Mouse (Mus musculus) brain, embryonic 14.5 days (tissue): ENCODE measurements around the gene Gale.

Source experiments
- CTCF ChIP-seq: fragments of 200-500 bp; IDR thresholded peaks from 2 replicates; pipeline ENCODE4 v1.5.1; 2012; ENCODE audit warnings: inconsistent platforms, mild to moderate bottlenecking, moderate library complexity, borderline replicate concordance; ENCODE audit not compliant: insufficient read depth, insufficient read length; ENCODE audit errors: extremely low read depth
- POLR2A ChIP-seq: fragments of 200-500 bp; IDR thresholded peaks from 2 replicates; pipeline ENCODE4 v1.6.1; 2012; ENCODE audit warnings: mild to moderate bottlenecking, inconsistent platforms, borderline replicate concordance; ENCODE audit not compliant: poor library complexity, insufficient read depth, insufficient read length, severe bottlenecking; ENCODE audit errors: extremely low read depth

DNA sequence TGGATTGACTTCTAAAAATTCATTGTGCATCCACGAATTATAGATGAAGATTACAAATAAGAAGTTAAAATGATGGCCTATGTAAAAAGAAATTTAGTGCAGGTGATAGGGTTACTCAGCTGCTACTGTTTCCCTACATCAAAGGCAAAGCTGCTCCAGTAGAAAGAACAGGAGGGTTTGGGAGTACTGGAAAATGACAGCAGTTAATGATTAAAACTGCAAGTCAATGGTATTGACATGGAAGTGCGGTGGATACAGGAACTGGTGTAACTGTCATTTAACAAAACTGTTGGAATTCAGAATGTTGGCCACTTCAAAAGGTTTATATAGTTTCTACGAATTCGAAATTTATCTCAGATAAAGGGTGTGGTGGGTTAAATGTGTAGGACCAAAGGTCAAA is 31.6 kb downstream of the Gale start:
- TF ChIP-seq CTCF (no peak), POLR2A (no peak)
